Mouse (Mus musculus): ENCODE measurements around the gene Foxo6.

- no peak for TF ChIP-seq CTCF (IDR thresholded peaks at IDR 0.05; ENCODE audit: low read depth, low read length)
- no peak for TF ChIP-seq POLR2A (IDR thresholded peaks at IDR 0.05; ENCODE audit: insufficient read depth, low read length)
- TF ChIP-seq EP300 (IDR thresholded peaks at IDR 0.05; ENCODE audit: insufficient read depth, low read depth, low read length) = no peak
These were observed 17.4 kb upstream of the Foxo6 start for GRCm38 (mm10) chr4:120304580-120304979.
